Mouse (Mus musculus): ENCODE data around the gene Gnb1. TPM values are rescaled to one million over a fixed set of nuclear protein-coding genes. Genes with fewer than 3 reads are reported as not detected.

Gnb1 gene
- total and polyA plus RNA-seq, 3 experiments, result 43.2 to 604 (median 136) TPM

DNA sequence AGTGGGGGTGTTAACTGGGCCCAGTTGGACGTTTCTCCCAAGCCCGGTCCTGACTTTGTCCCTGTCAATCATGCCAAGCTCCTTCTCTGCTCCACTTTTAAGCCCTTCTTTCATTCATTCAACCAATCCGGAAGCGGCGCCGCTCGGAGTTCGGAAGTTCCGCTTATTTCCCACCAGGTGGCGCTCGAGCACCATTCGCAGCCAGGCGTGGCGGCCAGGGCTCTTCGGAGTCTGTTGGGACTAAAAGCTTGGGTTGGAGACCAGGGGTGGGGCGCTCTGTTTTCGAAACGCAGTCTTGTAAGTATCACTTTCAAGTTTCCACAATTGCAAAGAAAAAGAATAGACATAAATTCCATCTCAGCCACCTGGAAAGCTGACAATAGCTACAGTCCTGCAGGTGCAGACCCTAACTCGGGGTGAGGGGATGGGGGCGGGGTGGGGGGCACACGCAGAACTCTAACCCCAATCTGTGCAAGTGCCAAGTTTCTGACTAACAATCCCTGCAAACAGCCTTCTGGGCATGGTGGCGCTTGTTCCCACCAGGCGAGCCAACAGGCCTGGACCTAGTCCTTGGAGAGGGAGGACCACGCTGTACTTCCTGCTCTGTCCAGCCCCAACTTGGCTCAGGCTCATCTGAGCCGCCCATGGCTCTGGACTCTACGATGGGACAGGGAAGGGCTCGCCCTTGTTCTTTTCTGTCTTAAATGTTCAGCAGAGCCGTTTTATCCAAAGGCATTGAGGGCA, 9.6 kb upstream of the Gnb1 start:
- Histone ChIP-seq H3K4me1 (ENCODE audit: insufficient read depth, low read depth, low read length) (peaks cover 20% of the 10 kb centered on the region), H3K4me3 (ENCODE audit: low read depth, low read length) (no peak overlapping the region; the same call in 1 of the 2 replicates), H3K9me3 (replicated peaks) (no peaks in the 10 kb centered on the region), H3K27me3 (ENCODE audit: insufficient read depth, low read length) (peaks cover 11% of the 10 kb centered on the region), H3K36me3 (replicated peaks) (no peaks in the 10 kb centered on the region)
- TF ChIP-seq GATA1 (IDR thresholded peaks at IDR 0.05; ENCODE audit: borderline replicate concordance, low read length) (no peak), CTCF (IDR thresholded peaks at IDR 0.05; ENCODE audit: low read depth, low read length) (peak; percentile 66)
- ATAC-seq (ENCODE audit: extremely low read depth, insufficient number of reproducible peaks, low FRiP score, poor library complexity, severe bottlenecking) (peak; percentile 79), DNase-seq (ENCODE audit: low spot score) (peak; percentile 76)

DNA sequence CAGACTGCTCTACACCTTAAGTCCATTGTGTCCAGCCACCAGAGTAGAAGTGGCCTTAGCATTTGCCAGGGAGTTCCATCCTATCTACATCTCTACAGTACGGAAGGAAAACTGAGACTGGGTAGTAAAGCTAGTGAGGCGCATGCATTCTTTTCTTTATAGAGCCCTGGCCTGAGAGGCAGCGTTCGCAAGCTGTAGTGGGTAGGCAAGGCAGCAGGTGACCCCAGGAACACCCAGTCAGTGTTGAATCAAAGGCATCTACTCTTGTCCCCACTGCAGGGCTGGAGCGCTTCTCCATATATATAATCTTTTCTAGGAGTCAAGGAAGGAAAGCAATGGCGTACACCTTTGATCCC, 9.1 kb upstream of the Gnb1 start:
- TF ChIP-seq GATA2 (IDR thresholded peaks at IDR 0.05; ENCODE audit: borderline replicate concordance, low read depth, low read length) (no peak), GATA1 (IDR thresholded peaks at IDR 0.05; ENCODE audit: borderline replicate concordance, low read length) (no peak), POLR2AphosphoS5 (IDR thresholded peaks at IDR 0.05; ENCODE audit: insufficient replicate concordance, low read depth, low read length) (no peak), CTCF (IDR thresholded peaks at IDR 0.05; ENCODE audit: low read depth, low read length) (no peak), TAL1 (conservative IDR thresholded peaks at IDR 0.05; ENCODE audit: low read depth, low read length) (no peak)
- Histone ChIP-seq H3K36me3 (replicated peaks) (no peaks in the 10 kb centered on the region), H3K9me3 (replicated peaks) (no peaks in the 10 kb centered on the region), H3K27me3 (ENCODE audit: insufficient read depth, low read length) (peaks cover 10% of the 10 kb centered on the region), H3K4me3 (ENCODE audit: low read depth, low read length) (no peak overlapping the region), H3K4me1 (ENCODE audit: insufficient read depth, low read depth, low read length) (peaks cover 20% of the 10 kb centered on the region)
- DNase-seq (ENCODE audit: low spot score) (no peak), ATAC-seq (ENCODE audit: extremely low read depth, insufficient number of reproducible peaks, low FRiP score, poor library complexity, severe bottlenecking) (no peak)

- H3K4me1 ChIP-seq (ENCODE audit: insufficient read depth, low read depth, low read length), result peaks cover 27% of the 10 kb centered on the region
- no peaks in the 10 kb centered on the region for H3K9me3 ChIP-seq (replicated peaks)
- no peak for DNase-seq (ENCODE audit: low spot score)
- no peaks in the 10 kb centered on the region for H3K36me3 ChIP-seq (replicated peaks)
- ATAC-seq (ENCODE audit: extremely low read depth, insufficient number of reproducible peaks, low FRiP score, poor library complexity, severe bottlenecking), result no peak
- no peak for TF ChIP-seq GATA1 (IDR thresholded peaks at IDR 0.05; ENCODE audit: borderline replicate concordance, low read length)
- no peak for TF ChIP-seq GATA2 (IDR thresholded peaks at IDR 0.05; ENCODE audit: borderline replicate concordance, low read depth, low read length)
- no peak for TF ChIP-seq POLR2AphosphoS5 (IDR thresholded peaks at IDR 0.05; ENCODE audit: insufficient replicate concordance, low read depth, low read length)
- TF ChIP-seq TAL1 (conservative IDR thresholded peaks at IDR 0.05; ENCODE audit: low read depth, low read length), result no peak
- TF ChIP-seq CTCF (IDR thresholded peaks at IDR 0.05; ENCODE audit: low read depth, low read length), result no peak
- peaks cover 8% of the 10 kb centered on the region for H3K27me3 ChIP-seq (ENCODE audit: insufficient read depth, low read length)
- H3K4me3 ChIP-seq (ENCODE audit: low read depth, low read length), result no peak overlapping the region
Measured at GRCm38 (mm10) chr4:155482733-155483540, 8.2 kb upstream of the Gnb1 start.

GRCm38 (mm10) chr4:155485521-155485920, 5.6 kb upstream of the Gnb1 start:
- Histone ChIP-seq H3K36me3 (replicated peaks) (no peaks in the 10 kb centered on the region), H3K4me1 (ENCODE audit: insufficient read depth, low read depth, low read length) (peaks cover 52% of the 10 kb centered on the region), H3K9me3 (replicated peaks) (no peaks in the 10 kb centered on the region), H3K4me3 (ENCODE audit: low read depth, low read length) (no peak overlapping the region), H3K27me3 (ENCODE audit: insufficient read depth, low read length) (peaks cover 2% of the 10 kb centered on the region; the same call in 1 of the 2 replicates)
- DNase-seq (ENCODE audit: low spot score) (no peak), ATAC-seq (ENCODE audit: extremely low read depth, insufficient number of reproducible peaks, low FRiP score, poor library complexity, severe bottlenecking) (no peak)
- TF ChIP-seq GATA1 (IDR thresholded peaks at IDR 0.05; ENCODE audit: borderline replicate concordance, low read length) (no peak), CTCF (IDR thresholded peaks at IDR 0.05; ENCODE audit: low read depth, low read length) (no peak), GATA2 (IDR thresholded peaks at IDR 0.05; ENCODE audit: borderline replicate concordance, low read depth, low read length) (no peak), TAL1 (conservative IDR thresholded peaks at IDR 0.05; ENCODE audit: low read depth, low read length) (no peak), POLR2AphosphoS5 (IDR thresholded peaks at IDR 0.05; ENCODE audit: insufficient replicate concordance, low read depth, low read length) (no peak)

- Histone ChIP-seq H3K4me3 (ENCODE audit: low read depth, low read length) (no peak overlapping the region; the same call in 1 of the 2 replicates), H3K27me3 (ENCODE audit: insufficient read depth, low read length) (no peaks in the 10 kb centered on the region), H3K9me3 (replicated peaks) (no peaks in the 10 kb centered on the region), H3K4me1 (ENCODE audit: insufficient read depth, low read depth, low read length) (peaks cover 48% of the 10 kb centered on the region), H3K36me3 (replicated peaks) (no peaks in the 10 kb centered on the region)
- DNase-seq (ENCODE audit: low spot score) (no peak), ATAC-seq (ENCODE audit: extremely low read depth, insufficient number of reproducible peaks, low FRiP score, poor library complexity, severe bottlenecking) (no peak)
- TF ChIP-seq TAL1 (conservative IDR thresholded peaks at IDR 0.05; ENCODE audit: low read depth, low read length) (no peak), POLR2AphosphoS5 (IDR thresholded peaks at IDR 0.05; ENCODE audit: insufficient replicate concordance, low read depth, low read length) (no peak), GATA1 (IDR thresholded peaks at IDR 0.05; ENCODE audit: borderline replicate concordance, low read length) (no peak), CTCF (IDR thresholded peaks at IDR 0.05; ENCODE audit: low read depth, low read length) (no peak), GATA2 (IDR thresholded peaks at IDR 0.05; ENCODE audit: borderline replicate concordance, low read depth, low read length) (no peak)
Measured at GRCm38 (mm10) chr4:155487746-155488145, 3.4 kb upstream of the Gnb1 start.

Measured in G1E (cell line).